Mouse (Mus musculus): ENCODE measurements around the gene Hsd17b11.
A peak's percentile ranks its signal among the peaks of the same experiment; 100 is the strongest.
"Not testable (repeated sequence)": the region's sequence is repeated elsewhere in the genome, so short reads cannot be mapped to it uniquely, and the experiment has no call there.

The Hsd17b11 gene

GRCm38 (mm10) chr5:104035824-104036223, 14.1 kb upstream of the Hsd17b11 start:
- no peak for DNase-seq (ENCODE audit: low spot score in 2 of 2)

DNA sequence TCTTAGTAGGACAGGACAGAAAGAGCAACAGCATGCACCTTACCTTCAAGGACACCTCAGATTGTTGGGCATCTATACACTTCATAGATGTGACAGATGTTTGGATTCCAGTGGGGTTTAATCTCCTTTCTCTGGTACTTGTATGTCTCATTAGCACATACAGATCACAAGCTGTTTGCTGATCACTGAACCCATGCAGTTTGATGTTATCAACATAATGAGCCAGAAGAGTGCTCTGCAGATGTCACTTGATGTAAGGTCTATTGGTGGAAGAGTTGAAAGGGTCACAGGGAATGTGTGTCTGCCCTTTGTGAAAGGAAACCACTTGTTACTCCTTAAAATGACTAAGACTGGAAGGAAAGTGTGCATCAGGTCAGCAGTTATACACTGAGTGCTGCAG, 13.3 kb upstream of the Hsd17b11 start:
- no peak for DNase-seq (ENCODE audit: low spot score in 2 of 2)

DNA sequence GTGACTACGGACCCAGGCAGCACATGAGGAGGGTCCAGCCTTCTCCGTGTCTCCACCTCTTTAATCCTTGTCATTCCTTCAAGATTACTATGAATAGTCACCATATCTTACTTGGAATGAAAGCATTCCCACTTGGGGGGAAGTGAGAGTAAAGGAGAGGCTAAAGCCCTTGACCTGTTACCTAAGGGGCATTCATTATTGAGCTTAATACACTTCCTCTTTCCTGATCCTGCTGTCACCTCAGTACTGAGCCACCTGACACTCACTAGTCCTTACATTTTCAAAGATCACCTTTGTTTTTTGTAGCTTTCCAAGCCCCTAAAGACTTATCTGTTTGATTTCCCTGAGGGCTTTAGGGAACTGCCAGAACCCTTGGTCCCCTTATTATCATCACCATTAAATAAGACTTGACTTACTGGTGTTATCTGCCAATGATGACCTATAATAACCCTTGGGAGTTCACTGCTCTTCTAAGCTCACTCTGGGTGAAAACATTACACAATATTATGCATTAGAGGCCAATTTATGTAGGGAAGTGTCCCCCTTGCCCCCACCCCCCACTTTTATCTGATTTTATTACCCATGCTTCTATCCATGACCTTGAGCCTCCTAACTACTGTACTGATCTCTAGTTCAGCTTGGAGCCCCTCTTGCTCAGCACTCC, 10.8 kb upstream of the Hsd17b11 start:
- DNase-seq (ENCODE audit: low spot score in 2 of 2) = no peak

GRCm38 (mm10) chr5:104025245-104025854, 3.6 kb upstream of the Hsd17b11 start:
- no peak for DNase-seq (ENCODE audit: low spot score in 2 of 2)

- no peak for DNase-seq (ENCODE audit: low spot score in 2 of 2)
These were observed 3.0 kb upstream of the Hsd17b11 start for GRCm38 (mm10) chr5:104024762-104025161.

DNA sequence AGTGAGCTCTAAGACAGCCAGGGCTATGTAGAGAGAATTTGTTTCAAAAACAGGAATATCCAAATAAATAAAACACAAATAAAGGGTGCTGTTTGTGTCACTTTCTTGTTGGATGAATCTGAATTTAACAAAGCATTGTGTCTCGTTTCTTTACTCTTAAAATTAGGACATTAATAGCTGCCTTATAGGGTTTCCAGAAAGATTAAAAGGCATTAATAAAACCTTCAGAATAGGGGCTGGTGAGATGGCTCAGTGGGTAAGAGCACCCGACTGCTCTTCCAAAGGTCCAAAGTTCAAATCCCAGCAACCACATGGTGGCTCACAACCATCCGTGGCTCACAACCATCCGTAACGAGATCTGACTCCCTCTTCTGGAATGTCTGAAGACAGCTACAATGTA, 2.5 kb upstream of the Hsd17b11 start:
- DNase-seq (ENCODE audit: low spot score in 2 of 2) = not testable (repeated sequence)

GRCm38 (mm10) chr5:104023289-104024020, 1.7 kb upstream of the Hsd17b11 start:
- no peak for DNase-seq (ENCODE audit: low spot score in 2 of 2)

DNA sequence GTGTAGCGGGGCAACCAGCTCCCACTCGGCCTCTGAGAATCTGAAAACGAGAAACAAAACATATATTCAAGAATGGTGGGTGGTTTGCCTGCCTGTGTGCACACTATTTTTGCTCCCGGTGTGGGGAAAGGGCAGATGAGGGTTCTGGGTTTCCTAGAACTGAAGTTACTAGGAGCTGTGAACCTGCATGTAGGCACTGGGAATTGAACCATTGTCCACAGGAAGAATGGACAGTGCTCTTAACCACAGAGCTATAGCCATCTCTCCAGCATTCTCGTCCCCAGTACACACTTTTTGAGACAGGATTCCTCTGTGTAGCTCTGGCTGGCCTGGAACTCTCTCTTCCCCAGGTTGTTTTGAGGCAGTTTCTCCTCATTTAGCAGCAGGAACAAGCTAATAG, 839 bp upstream of the Hsd17b11 start:
- DNase-seq (ENCODE audit: low spot score in 2 of 2) = no peak

GRCm38 (mm10) chr5:104011419-104011818, 10.3 kb downstream of the Hsd17b11 start:
- DNase-seq (ENCODE audit: low spot score in 2 of 2) = no peak

GRCm38 (mm10) chr5:104010261-104010660, 11.5 kb downstream of the Hsd17b11 start:
- DNase-seq (ENCODE audit: low spot score in 2 of 2) = no peak

DNA sequence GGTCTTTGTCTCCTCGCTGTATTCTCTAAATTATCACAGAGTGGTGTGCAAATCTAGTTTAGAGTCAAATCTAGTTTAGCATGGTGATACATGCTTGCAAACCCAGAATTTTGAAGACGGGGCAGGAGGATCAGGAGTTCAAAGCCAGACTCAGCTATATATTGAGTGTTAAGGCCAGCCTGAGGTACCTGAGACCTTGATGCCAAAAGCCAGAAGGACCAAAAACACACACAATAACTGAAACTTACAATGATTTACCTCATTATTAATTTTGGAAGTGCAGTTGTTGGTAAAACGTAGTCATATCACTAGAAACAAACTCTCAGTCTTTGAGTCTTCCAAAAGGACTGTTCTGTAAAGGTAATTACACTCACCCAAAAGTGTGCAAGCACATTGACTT, 12.3 kb downstream of the Hsd17b11 start:
- DNase-seq (ENCODE audit: low spot score in 2 of 2) = no peak

DNA sequence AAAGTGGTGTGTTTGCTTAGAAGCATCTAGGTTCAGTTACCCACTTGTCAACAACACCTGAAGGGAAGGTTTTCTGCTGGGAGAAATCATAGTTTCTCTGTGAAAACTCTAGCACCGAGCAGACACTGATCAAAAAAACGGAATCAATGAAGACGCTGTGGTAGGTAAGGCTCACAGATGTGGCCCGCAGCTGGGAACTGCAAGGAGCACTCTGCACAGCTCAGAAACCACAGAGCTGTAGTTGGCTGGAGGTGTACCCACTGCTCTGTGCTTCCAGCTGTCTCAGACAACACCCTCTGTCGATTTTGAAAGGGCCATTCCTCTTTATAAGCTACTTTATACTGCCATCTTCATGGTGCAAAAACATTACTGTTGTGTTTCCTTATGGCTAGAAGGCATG, 13.9 kb downstream of the Hsd17b11 start:
- no peak for DNase-seq (ENCODE audit: low spot score in 2 of 2)

- DNase-seq (ENCODE audit: low spot score in 2 of 2) = no peak
These were observed 14.9 kb downstream of the Hsd17b11 start for GRCm38 (mm10) chr5:104006811-104007210.

- DNase-seq (ENCODE audit: low spot score in 2 of 2) = no peak
These were observed 17.8 kb downstream of the Hsd17b11 start for GRCm38 (mm10) chr5:104003955-104004354.

GRCm38 (mm10) chr5:104003256-104003931, 18.3 kb downstream of the Hsd17b11 start:
- DNase-seq (ENCODE audit: low spot score in 2 of 2) = no peak

GRCm38 (mm10) chr5:104002549-104003255, 19.0 kb downstream of the Hsd17b11 start:
- DNase-seq (ENCODE audit: low spot score in 2 of 2) = no peak

GRCm38 (mm10) chr5:103999738-104000137, 22.0 kb downstream of the Hsd17b11 start:
- DNase-seq (ENCODE audit: low spot score in 2 of 2) = peak; percentile 34 to 69

DNA sequence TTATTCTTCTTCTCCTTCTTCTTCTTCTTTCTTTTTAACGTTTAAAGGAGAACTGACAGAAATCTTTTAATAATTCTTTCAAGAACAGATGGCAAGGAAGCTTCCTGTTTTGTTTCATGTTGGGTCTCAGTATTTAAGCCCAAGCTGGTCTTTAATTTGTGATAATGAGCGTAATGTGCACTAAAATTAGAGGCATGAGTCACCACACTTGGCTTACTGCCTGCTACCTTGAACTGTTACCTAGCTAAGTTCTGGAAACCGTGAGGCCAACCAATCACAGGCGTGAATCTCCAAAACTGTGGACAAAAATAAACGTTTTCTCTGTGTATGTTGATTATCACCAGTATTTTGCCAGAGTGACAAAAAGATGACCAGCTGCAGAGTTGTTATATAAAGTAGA, 23.0 kb downstream of the Hsd17b11 start:
- no peak for DNase-seq (ENCODE audit: low spot score in 2 of 2)

DNA sequence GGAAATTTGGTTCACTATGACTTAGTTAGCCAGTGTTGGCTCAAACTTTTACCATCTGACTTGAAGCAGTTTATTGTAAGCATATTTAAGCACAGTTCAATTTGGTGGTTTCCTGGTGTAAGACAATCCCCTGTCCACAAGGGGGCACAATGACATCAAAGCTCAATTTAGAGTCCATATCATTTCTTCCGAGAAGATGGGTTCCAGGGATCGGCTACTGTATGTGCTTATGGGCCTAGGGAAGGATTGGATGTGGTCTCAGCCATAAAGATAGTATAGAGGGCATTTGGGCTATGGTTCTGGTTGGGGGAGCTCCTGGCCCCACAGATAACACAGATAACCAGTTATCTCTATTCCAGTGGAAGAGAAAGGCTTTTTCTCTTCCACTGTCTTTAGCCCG, 26.5 kb downstream of the Hsd17b11 start:
- DNase-seq (ENCODE audit: low spot score in 2 of 2) = no peak

GRCm38 (mm10) chr5:103994669-103995068, 27.1 kb downstream of the Hsd17b11 start:
- no peak for DNase-seq (ENCODE audit: low spot score in 2 of 2)

DNA sequence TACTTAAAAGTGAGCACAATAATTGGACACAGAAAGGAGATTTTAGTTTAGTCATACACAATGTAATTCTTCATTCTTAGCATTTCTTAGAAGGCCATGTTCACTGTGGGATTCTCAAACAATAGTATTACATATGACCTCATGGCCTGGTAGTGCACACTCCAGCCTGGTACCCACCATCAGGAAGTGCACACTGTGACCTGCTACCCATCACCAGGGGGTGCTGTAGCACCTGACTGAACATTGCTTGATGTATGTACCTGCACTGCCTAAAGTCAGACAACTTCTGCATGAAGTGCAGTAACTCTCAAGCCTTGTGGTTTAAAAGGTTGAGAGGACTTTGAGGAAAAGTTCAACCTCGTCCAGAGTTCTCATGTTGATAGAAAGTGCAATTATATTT, 28.1 kb downstream of the Hsd17b11 start:
- DNase-seq (ENCODE audit: low spot score in 2 of 2) = no peak

DNA sequence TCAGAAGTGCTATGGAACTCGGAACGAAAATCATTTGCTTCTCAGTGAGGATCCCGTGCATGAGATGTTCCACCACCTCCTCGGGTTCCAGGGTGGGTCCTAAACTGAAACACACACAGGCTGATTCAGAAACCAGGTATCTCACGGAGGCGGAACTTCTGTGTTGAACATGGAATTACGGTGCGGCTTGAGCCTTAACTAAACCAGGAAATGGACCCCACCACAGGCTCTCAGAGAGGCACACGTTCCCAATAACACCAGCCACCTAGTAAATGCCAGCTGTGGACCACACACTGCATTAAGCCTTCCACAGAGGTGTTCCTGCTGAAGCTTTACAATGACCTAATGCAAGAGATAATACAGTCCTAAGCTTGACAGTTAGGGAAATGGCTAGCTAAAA, 28.9 kb downstream of the Hsd17b11 start:
- DNase-seq (ENCODE audit: low spot score in 2 of 2) = no peak
